9 mouse cellular contexts compared by ENCODE assay signal in genomic region chr9:58198801-58199371, GRCm38 (mm10). TPM values are rescaled to one million over a fixed set of nuclear protein-coding genes. Genes with fewer than 3 reads are reported as not detected.
DNase-seq lines count a peak whose midpoint lies in the region; ATAC-seq and TF ChIP-seq lines count a peak whose summit lies in the region.
"Had no signal": no experiment of that assay in that cellular context is flagged by ENCODE, and none has a peak within 500 bp of the region (broad histone marks: within the 10 kb centered on the region; RNA-seq: fewer than 3 reads in every experiment).

No protein-coding gene starts in this region.

- no peak overlapping the region for H3K9ac ChIP-seq in lung, embryonic 15.5 days
- peak overlapping the region; percentile 76 for H3K9ac ChIP-seq in forebrain, embryonic 16.5 days (replicated peaks; ENCODE audit: low read depth, low read length)
- peak overlapping the region; percentile 51 for H3K9ac ChIP-seq in midbrain, embryonic 15.5 days
- H3K9ac ChIP-seq in lung, postnatal 0 days (replicated peaks; ENCODE audit: low read depth), result no peak overlapping the region
- H3K9ac ChIP-seq: liver, embryonic 15.5 days had no signal

- no peaks in the 10 kb centered on the region for H3K36me3 ChIP-seq in lung, embryonic 15.5 days
- H3K36me3 ChIP-seq in forebrain, embryonic 16.5 days (ENCODE audit: control insufficient read depth, insufficient read depth), result no peaks in the 10 kb centered on the region; the same call in 1 of the 2 replicates
- H3K36me3 ChIP-seq in midbrain, embryonic 15.5 days (replicated peaks), result no peaks in the 10 kb centered on the region
- H3K36me3 ChIP-seq in lung, postnatal 0 days (ENCODE audit: insufficient read depth, low read length), result no peaks in the 10 kb centered on the region
- H3K36me3 ChIP-seq: liver, embryonic 15.5 days had no signal

- no peak for TF ChIP-seq EP300 in lung, postnatal 0 days (IDR thresholded peaks at IDR 0.05)

- peaks cover 42% of the 10 kb centered on the region for H3K4me1 ChIP-seq in lung, embryonic 15.5 days
- peaks cover 75% of the 10 kb centered on the region for H3K4me1 ChIP-seq in forebrain, embryonic 16.5 days (replicated peaks; ENCODE audit: control insufficient read depth, insufficient read depth, low read length)
- H3K4me1 ChIP-seq in midbrain, embryonic 15.5 days, result peaks cover 68% of the 10 kb centered on the region
- H3K4me1 ChIP-seq in lung, postnatal 0 days (ENCODE audit: insufficient read depth, low read depth, low read length), result peaks cover 8% of the 10 kb centered on the region; the same call in 1 of the 2 replicates

- peaks cover 100% of the 10 kb centered on the region for H3K27me3 ChIP-seq in lung, embryonic 15.5 days
- H3K27me3 ChIP-seq in forebrain, embryonic 16.5 days (replicated peaks; ENCODE audit: control insufficient read depth, insufficient read depth, low read length), result peaks cover 21% of the 10 kb centered on the region
- H3K27me3 ChIP-seq in midbrain, embryonic 15.5 days (replicated peaks), result peaks cover 57% of the 10 kb centered on the region
- peaks cover 88% of the 10 kb centered on the region for H3K27me3 ChIP-seq in lung, postnatal 0 days (replicated peaks; ENCODE audit: insufficient read depth, low read length)

- no peak for ATAC-seq in lung, embryonic 15.5 days (ENCODE audit: borderline replicate concordance, extremely low read depth, low FRiP score, low TSS enrichment)
- no peak for ATAC-seq in forebrain, embryonic 16.5 days
- no peak for ATAC-seq in midbrain, embryonic 15.5 days (replicated peaks)
- no peak for ATAC-seq in lung, postnatal 0 days

- no peak overlapping the region for H3K4me3 ChIP-seq in lung, embryonic 15.5 days
- peak overlapping the region; percentile 63 for H3K4me3 ChIP-seq in forebrain, embryonic 16.5 days (replicated peaks; ENCODE audit: low read length)
- peak overlapping the region; percentile 42 for H3K4me3 ChIP-seq in midbrain, embryonic 15.5 days
- H3K4me3 ChIP-seq in lung, postnatal 0 days (ENCODE audit: low read depth, low read length), result no peak overlapping the region
- H3K4me3 ChIP-seq: liver, embryonic 15.5 days had no signal

- DNase-seq in embryo, embryonic 10.5 days (ENCODE audit: low spot score), result peak; percentile 6
- no peak for DNase-seq in embryo, embryonic 9.5 days (ENCODE audit: extremely low spot score)
- DNase-seq in lung, postnatal 36 days, result no peak
- no peak for DNase-seq in adrenal gland, adult 2 months
- no peak for DNase-seq in lung, postnatal 0 days (ENCODE audit: low spot score)

- no peak overlapping the region for H3K27ac ChIP-seq in lung, embryonic 15.5 days
- H3K27ac ChIP-seq in forebrain, embryonic 16.5 days (ENCODE audit: low read length), result peak overlapping the region; percentile 98
- peak overlapping the region; percentile 86 for H3K27ac ChIP-seq in midbrain, embryonic 15.5 days
- no peak overlapping the region for H3K27ac ChIP-seq in lung, postnatal 0 days (ENCODE audit: low read length)
- H3K27ac ChIP-seq: liver, embryonic 15.5 days had no signal

- no peak for TF ChIP-seq CTCF in lung, postnatal 0 days (IDR thresholded peaks at IDR 0.05)

- no peaks in the 10 kb centered on the region for H3K9me3 ChIP-seq in lung, embryonic 15.5 days
- no peaks in the 10 kb centered on the region for H3K9me3 ChIP-seq in forebrain, embryonic 16.5 days (ENCODE audit: control insufficient read depth, low read length)
- no peaks in the 10 kb centered on the region for H3K9me3 ChIP-seq in midbrain, embryonic 15.5 days
- no peaks in the 10 kb centered on the region for H3K9me3 ChIP-seq in lung, postnatal 0 days (ENCODE audit: low read length)
- H3K9me3 ChIP-seq: liver, embryonic 15.5 days had no signal

- 2% methylated on average over 38 of the region's 38 CpGs for WGBS in lung, embryonic 15.5 days
- 4% methylated on average over 38 of the region's 38 CpGs for WGBS in forebrain, embryonic 16.5 days
- under 1% methylated on average over 38 of the region's 38 CpGs for WGBS in midbrain, embryonic 15.5 days
- WGBS in lung, postnatal 0 days, result 2% methylated on average over 38 of the region's 38 CpGs

- 0 out of 2 replicates have a peak overlapping the region, but pooled peaks have one; percentile 23 for H3K4me2 ChIP-seq in lung, embryonic 15.5 days
- H3K4me2 ChIP-seq in forebrain, embryonic 16.5 days (ENCODE audit: low read length), result peak overlapping the region; percentile 81
- H3K4me2 ChIP-seq in midbrain, embryonic 15.5 days, result peak overlapping the region; percentile 67
- no peak overlapping the region for H3K4me2 ChIP-seq in lung, postnatal 0 days (replicated peaks; ENCODE audit: low read depth, low read length)

RNA-seq across cellular contexts. Expression of gene Islr, which starts 5.2 kb away (rescaled TPM):
- 89.5 and 89.6 TPM in 2 replicates for polyA plus RNA-seq in lung, embryonic 15.5 days (2015; fragmentation: Nextera tagmentation; extraction: Ambion mirVana)
- 16.8 and 25.5 TPM in 2 replicates for polyA plus RNA-seq in forebrain, embryonic 16.5 days (2015; fragmentation: Nextera tagmentation; extraction: Ambion mirVana)
- 36.1 and 46.9 TPM in 2 replicates for polyA plus RNA-seq in midbrain, embryonic 15.5 days (2015; fragmentation: Nextera tagmentation; extraction: Ambion mirVana)
- total RNA-seq in adrenal gland, adult 2 months (2021), result 10 to 100 TPM; 23.5 to 30.9 TPM
- 93.8 and 107 TPM in 2 replicates for polyA plus RNA-seq in adrenal gland, adult 2 months (2012; rRNA removed)
- 21.6 and 28.5 TPM in 2 replicates for polyA plus RNA-seq in lung, postnatal 0 days (2015; fragmentation: Nextera tagmentation; extraction: Ambion mirVana)

RNA-seq across cellular contexts. Expression of gene Islr2, which starts 5.2 kb away (rescaled TPM):
- polyA plus RNA-seq in lung, embryonic 15.5 days (2015; fragmentation: Nextera tagmentation; extraction: Ambion mirVana), result 0.06 and 0.15 TPM in 2 replicates
- 74.4 and 88.4 TPM in 2 replicates for polyA plus RNA-seq in forebrain, embryonic 16.5 days (2015; fragmentation: Nextera tagmentation; extraction: Ambion mirVana)
- 44.4 and 55.1 TPM in 2 replicates for polyA plus RNA-seq in midbrain, embryonic 15.5 days (2015; fragmentation: Nextera tagmentation; extraction: Ambion mirVana)
- total RNA-seq in adrenal gland, adult 2 months (2021), result 1 to 10 TPM; 1.5 to 2.0 TPM
- polyA plus RNA-seq in adrenal gland, adult 2 months (2012; rRNA removed), result 1.3 and 2.0 TPM in 2 replicates
- not detected in 2 replicates for polyA plus RNA-seq in lung, postnatal 0 days (2015; fragmentation: Nextera tagmentation; extraction: Ambion mirVana)

RNA-seq across cellular contexts. Expression of gene Pml, which starts 50.7 kb away (rescaled TPM):
- 19.6 and 20.2 TPM in 2 replicates for polyA plus RNA-seq in lung, embryonic 15.5 days (2015; fragmentation: Nextera tagmentation; extraction: Ambion mirVana)
- 7.4 and 8.1 TPM in 2 replicates for polyA plus RNA-seq in forebrain, embryonic 16.5 days (2015; fragmentation: Nextera tagmentation; extraction: Ambion mirVana)
- 3.9 and 5.0 TPM in 2 replicates for polyA plus RNA-seq in midbrain, embryonic 15.5 days (2015; fragmentation: Nextera tagmentation; extraction: Ambion mirVana)
- 10 to 100 TPM; 20.8 to 28.0 TPM for total RNA-seq in adrenal gland, adult 2 months (2021)
- 27.7 and 33.4 TPM in 2 replicates for polyA plus RNA-seq in adrenal gland, adult 2 months (2012; rRNA removed)
- 6.4 and 6.8 TPM in 2 replicates for polyA plus RNA-seq in lung, postnatal 0 days (2015; fragmentation: Nextera tagmentation; extraction: Ambion mirVana)

RNA-seq across cellular contexts. Expression of gene Stoml1, which starts 54.1 kb away (rescaled TPM):
- polyA plus RNA-seq in lung, embryonic 15.5 days (2015; fragmentation: Nextera tagmentation; extraction: Ambion mirVana), result 30.1 and 30.3 TPM in 2 replicates
- 104 and 120 TPM in 2 replicates for polyA plus RNA-seq in forebrain, embryonic 16.5 days (2015; fragmentation: Nextera tagmentation; extraction: Ambion mirVana)
- polyA plus RNA-seq in midbrain, embryonic 15.5 days (2015; fragmentation: Nextera tagmentation; extraction: Ambion mirVana), result 136 and 140 TPM in 2 replicates
- total RNA-seq in adrenal gland, adult 2 months (2021), result 10 to 100 TPM; 13.8 to 17.2 TPM
- 38.1 and 38.4 TPM in 2 replicates for polyA plus RNA-seq in adrenal gland, adult 2 months (2012; rRNA removed)
- polyA plus RNA-seq in lung, postnatal 0 days (2015; fragmentation: Nextera tagmentation; extraction: Ambion mirVana), result 30.8 and 34.3 TPM in 2 replicates

Comparison
In these comparisons a context has a peak if more than half of its experiments do, and no peak if none do; other contexts are left out.
1. H3K27ac ChIP-seq: peak in forebrain, embryonic 16.5 days (single experiment) and midbrain, embryonic 15.5 days (single experiment); none in lung, embryonic 15.5 days (single experiment) and lung, postnatal 0 days (single experiment).
2. H3K4me3 ChIP-seq: peak in forebrain, embryonic 16.5 days (single experiment) and midbrain, embryonic 15.5 days (single experiment); none in lung, embryonic 15.5 days (single experiment) and lung, postnatal 0 days (single experiment).
3. H3K9ac ChIP-seq: peak in forebrain, embryonic 16.5 days (single experiment) and midbrain, embryonic 15.5 days (single experiment); none in lung, embryonic 15.5 days (single experiment) and lung, postnatal 0 days (single experiment).
4. RNA of gene Islr2, which starts 5.2 kb away (polyA plus RNA-seq): 74.4 to 88.4 TPM in forebrain, embryonic 16.5 days and 44.4 to 55.1 TPM in midbrain, embryonic 15.5 days; 1.3 to 2.0 TPM in adrenal gland, adult 2 months, 0.06 to 0.15 TPM in lung, embryonic 15.5 days and not detected in lung, postnatal 0 days; every median in the first group is over 10 times any median in the second.